Mouse (Mus musculus) heart, postnatal 0 days (tissue): ENCODE measurements around the gene Ddx56. TPM values are rescaled to one million over a fixed set of nuclear protein-coding genes. Genes with fewer than 3 reads are reported as not detected.

Source experiments
- ATAC-seq: fragments of 200-750 bp; cut with Nextera tagmentation; 2 replicates; pipeline ENCODE4 v1.8.0; 2017; ENCODE audit warnings: low read depth, moderate number of reproducible peaks, moderate library complexity; ENCODE audit not compliant: insufficient read depth
- DNase-seq: peaks from one replicate; pipeline ENCODE4 v3.0.0-alpha.2; 2016; ENCODE audit warnings: low spot score
- H3K27ac ChIP-seq: fragments of 300-500 bp; sonication (generic); 2 replicates; pipeline ENCODE4 v1.5.1; 2014; ENCODE audit warnings: low read depth, mild to moderate bottlenecking
- H3K27me3 ChIP-seq: fragments of 300-500 bp; sonication (generic); 2 replicates; pipeline ENCODE4 v1.6.1; 2014; ENCODE audit warnings: low read length, mixed read lengths; ENCODE audit not compliant: control insufficient read depth, insufficient read depth
- H3K36me3 ChIP-seq: fragments of 300-500 bp; sonication (generic); replicated peaks from 2 replicates; pipeline ENCODE4 v1.6.1; 2014; ENCODE audit warnings: low read length, mixed read lengths; ENCODE audit not compliant: control insufficient read depth, insufficient read depth
- H3K4me1 ChIP-seq: fragments of 300-500 bp; sonication (generic); 2 replicates; pipeline ENCODE4 v1.6.1; 2014; ENCODE audit warnings: antibody characterized with exemption; ENCODE audit not compliant: control insufficient read depth, insufficient read depth
- H3K4me2 ChIP-seq: fragments of 300-500 bp; sonication (generic); 2 replicates; pipeline ENCODE4 v1.6.1; 2014; ENCODE audit warnings: low read depth, mild to moderate bottlenecking, low read length, moderate library complexity
- H3K4me3 ChIP-seq: fragments of 300-500 bp; sonication (generic); 2 replicates; pipeline ENCODE4 v1.5.1; 2014; ENCODE audit warnings: low read depth, low read length
- H3K9ac ChIP-seq: fragments of 300-500 bp; sonication (generic); replicated peaks from 2 replicates; pipeline ENCODE4 v1.6.1; 2014; ENCODE audit warnings: low read depth, low read length, mixed read lengths
- H3K9me3 ChIP-seq: fragments of 300-500 bp; sonication (generic); replicated peaks from 2 replicates; pipeline ENCODE4 v1.6.1; 2016; ENCODE audit warnings: low read length; ENCODE audit not compliant: control insufficient read depth
- CTCF ChIP-seq: IDR thresholded peaks from 2 replicates; pipeline ENCODE4 v1.5.1; 2016; ENCODE audit warnings: antibody characterized with exemption, control low read depth, low read depth
- EP300 ChIP-seq: IDR thresholded peaks from 2 replicates; pipeline ENCODE4 v1.6.1; 2016; ENCODE audit warnings: antibody characterized with exemption, low read depth
- WGBS: fragments of 180-500 bp; shearing (Covaris S2); extraction: QIAGEN DNeasy Blood & Tissue Kit; methylation state at CpG from one replicate; pipeline ENCODE4 v1.1.7; 2014; 5-methylcytosine and 5-hydroxymethylcytosine counted together
- polyA plus RNA-seq: library from polyadenylated mRNA; unstranded; fragments of >200 nt; fragmentation: Nextera tagmentation; extraction: Ambion mirVana; gene quantifications from 2 replicates; pipeline ENCODE4 v1.2.1, GENCODE M21; 2015
- total RNA-seq: library from RNA; depleted of rRNA; stranded (reverse); fragments of >200 nt; gene quantifications from 2 replicates; pipeline ENCODE4 v1.2.3, GENCODE M21; 2014; ENCODE audit warnings: low replicate concordance

Gene Ddx56
- total and polyA plus RNA-seq, 2 experiments from 2014 or later = 41.4 to 45.5 TPM

- TF ChIP-seq EP300 (no peak), CTCF (peak; percentile 33)
- H3K36me3 ChIP-seq = peaks cover 6% of the 10 kb centered on the region
- peak overlapping the region; percentile 99 for H3K27ac ChIP-seq
- H3K4me2 ChIP-seq = peak overlapping the region; percentile 78
- H3K9ac ChIP-seq = peak overlapping the region; percentile 74
- ATAC-seq (peak; percentile 59), DNase-seq (peak; percentile 94)
- H3K9me3 ChIP-seq = no peaks in the 10 kb centered on the region
- no peaks in the 10 kb centered on the region for H3K27me3 ChIP-seq
- peak overlapping the region; percentile 80 for H3K4me3 ChIP-seq
- 8% methylated on average over 33 of the region's 33 CpGs for WGBS
- H3K4me1 ChIP-seq = peaks cover 17% of the 10 kb centered on the region; the same call in 1 of the 2 replicates
Observed at GRCm38 (mm10) chr11:6292116-6292987, 24.8 kb upstream of the Ddx56 start.

GRCm38 (mm10) chr11:6291401-6292115 lies 24.0 kb upstream of the Ddx56 start, which contains the start of gene Ogdh:
TSS of gene Ogdh (plus strand) at chr11:6291633.
- peak; percentile 94 for ATAC-seq
- Histone ChIP-seq H3K9ac (peak within 1 kb of the TSS; percentile 74), H3K4me3 (peak within 1 kb of the TSS; percentile 80), H3K27me3 (no peaks in the 10 kb centered on the region), H3K36me3 (no peaks in the 10 kb centered on the region), H3K4me1 (peaks cover 17% of the 10 kb centered on the region; the same call in 1 of the 2 replicates), H3K4me2 (peak within 1 kb of the TSS; percentile 78), H3K27ac (peak within 1 kb of the TSS; percentile 99), H3K9me3 (no peaks in the 10 kb centered on the region)
- DNase-seq = peak; percentile 97
- WGBS = under 1% methylated on average over 77 of the region's 77 CpGs
- TF ChIP-seq EP300 (peak; percentile 64; the same call in 1 of the 2 replicates), CTCF (no peak)

DNA sequence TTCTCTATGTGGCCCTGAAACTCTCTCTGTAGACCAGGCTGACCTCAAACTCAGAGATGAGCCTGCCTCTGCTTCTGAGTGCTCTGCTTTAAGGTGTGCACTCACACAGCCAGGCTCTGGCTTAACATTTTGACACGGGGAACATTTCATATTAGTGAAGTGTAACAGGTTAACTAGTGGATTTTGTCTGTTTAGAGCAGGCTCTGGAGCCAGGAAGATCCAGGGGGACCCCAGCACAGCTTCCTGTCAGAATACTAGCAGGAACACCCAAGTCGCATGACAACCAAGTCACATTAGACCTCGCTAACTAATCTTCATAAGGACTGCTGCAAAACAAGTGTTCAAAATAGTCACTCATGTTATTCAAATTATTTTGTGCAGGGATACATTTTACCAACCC lies 23.3 kb upstream of the Ddx56 start:
- WGBS = 28% methylated on average over 3 of the region's 3 CpGs
- TF ChIP-seq EP300 (no peak), CTCF (no peak)
- Histone ChIP-seq H3K27ac (peak overlapping the region; percentile 99), H3K27me3 (no peaks in the 10 kb centered on the region), H3K36me3 (no peaks in the 10 kb centered on the region), H3K4me1 (peaks cover 17% of the 10 kb centered on the region; the same call in 1 of the 2 replicates), H3K4me2 (peak overlapping the region; percentile 78), H3K9me3 (no peaks in the 10 kb centered on the region), H3K4me3 (peak overlapping the region; percentile 80), H3K9ac (peak overlapping the region; percentile 74)
- DNase-seq = no peak
- ATAC-seq = no peak

- DNase-seq = no peak
- Histone ChIP-seq H3K27ac (no peak overlapping the region), H3K4me1 (peaks cover 17% of the 10 kb centered on the region; the same call in 1 of the 2 replicates), H3K9me3 (no peaks in the 10 kb centered on the region), H3K36me3 (no peaks in the 10 kb centered on the region), H3K4me2 (no peak overlapping the region), H3K9ac (no peak overlapping the region), H3K4me3 (no peak overlapping the region), H3K27me3 (no peaks in the 10 kb centered on the region)
- 88% methylated on average over 3 of the region's 3 CpGs for WGBS
- no peak for ATAC-seq
- no peak for TF ChIP-seq CTCF
- TF ChIP-seq EP300 = no peak
Observed at GRCm38 (mm10) chr11:6290138-6290537, 22.6 kb upstream of the Ddx56 start.

DNA sequence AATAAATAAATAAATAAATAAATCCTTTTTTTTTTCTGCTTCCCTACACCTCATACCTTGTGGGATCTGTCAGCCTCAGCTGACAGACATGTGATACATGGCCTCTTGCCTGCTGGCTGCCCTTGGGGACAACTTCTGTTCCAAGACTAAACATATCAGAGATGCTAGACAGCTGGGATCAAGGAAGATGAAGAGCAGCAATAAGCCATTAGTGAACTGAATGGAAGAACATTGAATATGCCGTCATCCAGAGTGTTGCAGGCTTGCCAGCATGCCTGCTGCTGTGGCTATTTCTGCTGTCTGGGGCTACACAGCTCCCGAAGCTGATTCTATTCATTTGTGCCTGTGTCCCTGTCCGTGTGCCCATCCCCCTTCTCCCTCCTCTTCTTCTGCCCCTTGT lies 15.4 kb upstream of the Ddx56 start:
- Histone ChIP-seq H3K4me3 (no peak overlapping the region), H3K9me3 (no peaks in the 10 kb centered on the region), H3K9ac (no peak overlapping the region), H3K36me3 (no peaks in the 10 kb centered on the region), H3K4me1 (no peaks in the 10 kb centered on the region), H3K4me2 (no peak overlapping the region), H3K27me3 (no peaks in the 10 kb centered on the region), H3K27ac (peak overlapping the region; percentile 43; the same call in 1 of the 2 replicates)
- no peak for DNase-seq
- 48% methylated on average over 3 of the region's 3 CpGs for WGBS
- peak; percentile 74 for ATAC-seq
- no peak for TF ChIP-seq EP300
- TF ChIP-seq CTCF = no peak
